Mouse (Mus musculus) forebrain, embryonic 13.5 days (tissue): ENCODE data around the gene Pltp. TPM values are rescaled to one million over a fixed set of nuclear protein-coding genes. Genes with fewer than 3 reads are reported as not detected.
"Not testable (repeated sequence)": the region's sequence is repeated elsewhere in the genome, so short reads cannot be mapped to it uniquely, and the experiment has no call there.

ENCODE experiments used
- ATAC-seq: fragments of 200-750 bp; cut with Nextera tagmentation; 2 replicates; pipeline ENCODE4 v1.8.0; 2017
- H3K27ac ChIP-seq: fragments of 300-500 bp; sonication (generic); 2 replicates; pipeline ENCODE4 v1.5.1; 2015; ENCODE audit warnings: inconsistent platforms, mild to moderate bottlenecking, moderate library complexity
- H3K27me3 ChIP-seq: fragments of 300-500 bp; sonication (generic); 2 replicates; pipeline ENCODE4 v1.6.1; 2015; ENCODE audit warnings: mild to moderate bottlenecking, inconsistent platforms
- H3K36me3 ChIP-seq: fragments of 300-500 bp; sonication (generic); 2 replicates; pipeline ENCODE4 v1.6.1; 2015; ENCODE audit warnings: mild to moderate bottlenecking, inconsistent platforms; ENCODE audit not compliant: poor library complexity, severe bottlenecking
- H3K4me1 ChIP-seq: fragments of 300-500 bp; sonication (generic); 2 replicates; pipeline ENCODE4 v1.6.1; 2015; ENCODE audit warnings: inconsistent platforms
- H3K4me2 ChIP-seq: fragments of 300-500 bp; sonication (generic); 2 replicates; pipeline ENCODE4 v1.6.1; 2015; ENCODE audit warnings: inconsistent platforms, mild to moderate bottlenecking, moderate library complexity
- H3K4me3 ChIP-seq: fragments of 300-500 bp; sonication (generic); 2 replicates; pipeline ENCODE4 v1.5.1; 2015; ENCODE audit warnings: mild to moderate bottlenecking, inconsistent platforms
- H3K9ac ChIP-seq: fragments of 300-500 bp; sonication (generic); 2 replicates; pipeline ENCODE4 v1.6.1; 2015; ENCODE audit warnings: mild to moderate bottlenecking, inconsistent platforms
- H3K9me3 ChIP-seq: fragments of 300-500 bp; sonication (generic); replicated peaks from 2 replicates; pipeline ENCODE4 v1.6.1; 2016; ENCODE audit warnings: inconsistent platforms
- WGBS: fragments of 180-500 bp; shearing (Covaris S2); methylation state at CpG from one replicate; pipeline ENCODE4 v1.1.7; 2015; 5-methylcytosine and 5-hydroxymethylcytosine counted together
- polyA plus RNA-seq: library from polyadenylated mRNA; unstranded; fragments of >200 nt; fragmentation: Nextera tagmentation; extraction: Ambion mirVana; gene quantifications from 2 replicates; pipeline ENCODE4 v1.2.1, GENCODE M21; 2015

Gene Pltp
- polyA plus RNA-seq, 1 experiment from 2014 or later: 34.3 TPM

DNA sequence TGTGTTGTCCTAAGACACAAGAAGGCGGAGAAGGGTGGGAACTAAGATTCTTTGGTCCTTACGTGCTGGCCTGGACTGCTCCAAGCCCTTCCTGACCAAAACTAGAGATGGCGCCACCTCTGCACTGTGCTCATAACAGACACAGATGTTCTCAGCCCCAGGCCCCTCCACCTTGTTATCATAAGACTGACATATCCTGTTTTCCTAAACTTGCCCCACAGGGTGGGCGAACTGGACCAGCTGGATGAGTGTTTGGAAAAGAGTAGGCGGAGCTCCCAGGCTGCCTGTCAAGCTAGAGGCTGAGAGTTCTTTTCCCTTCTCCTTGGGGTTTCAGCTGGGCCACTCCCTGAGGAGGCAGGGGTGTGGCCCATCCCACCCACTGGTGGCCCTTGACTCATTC lies 39.8 kb downstream of the Pltp start:
- H3K36me3 ChIP-seq: peaks cover 23% of the 10 kb centered on the region
- peaks cover 6% of the 10 kb centered on the region; the same call in 1 of the 2 replicates for H3K4me1 ChIP-seq
- ATAC-seq: no peak
- H3K27me3 ChIP-seq: no peaks in the 10 kb centered on the region
- H3K9me3 ChIP-seq: no peaks in the 10 kb centered on the region
- no peak overlapping the region for H3K4me2 ChIP-seq
- no peak overlapping the region for H3K27ac ChIP-seq
- no peak overlapping the region for H3K9ac ChIP-seq
- 85% methylated on average over 5 of the region's 5 CpGs for WGBS
- no peak overlapping the region for H3K4me3 ChIP-seq

DNA sequence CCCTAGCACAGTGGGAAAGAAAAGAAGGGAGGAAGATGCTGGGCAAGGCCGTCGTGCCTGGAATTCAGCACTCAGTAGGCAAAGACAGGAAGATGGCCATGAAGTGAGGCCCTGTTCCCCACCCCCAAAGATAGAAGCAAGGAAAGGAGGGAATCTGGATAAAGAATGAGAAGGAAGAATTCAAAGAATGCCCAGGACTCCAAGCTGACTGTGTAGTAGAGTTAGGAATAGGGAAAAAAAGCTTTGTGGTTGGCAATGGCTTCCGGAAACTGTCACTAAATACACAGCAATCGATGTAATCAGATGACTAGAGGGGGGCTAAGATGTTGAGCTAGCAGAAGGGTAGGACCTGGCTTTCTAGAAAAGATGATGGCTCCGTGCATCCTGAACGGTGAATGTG lies 40.3 kb downstream of the Pltp start:
- H3K4me3 ChIP-seq: no peak overlapping the region
- WGBS: 90% methylated on average over 6 of the region's 6 CpGs
- peaks cover 23% of the 10 kb centered on the region for H3K36me3 ChIP-seq
- no peak overlapping the region for H3K4me2 ChIP-seq
- ATAC-seq: no peak
- H3K9me3 ChIP-seq: no peaks in the 10 kb centered on the region
- no peaks in the 10 kb centered on the region for H3K27me3 ChIP-seq
- no peak overlapping the region for H3K27ac ChIP-seq
- no peak overlapping the region for H3K9ac ChIP-seq
- peaks cover 3% of the 10 kb centered on the region; the same call in 1 of the 2 replicates for H3K4me1 ChIP-seq

- Histone ChIP-seq H3K4me3 (no peak overlapping the region), H3K36me3 (peaks cover 12% of the 10 kb centered on the region), H3K27ac (no peak overlapping the region), H3K27me3 (no peaks in the 10 kb centered on the region), H3K9ac (no peak overlapping the region), H3K9me3 (no peaks in the 10 kb centered on the region), H3K4me1 (no peaks in the 10 kb centered on the region), H3K4me2 (no peak overlapping the region)
- no peak for ATAC-seq
- 91% methylated on average over 8 of the region's 8 CpGs for WGBS
These were observed 41.7 kb downstream of the Pltp start for GRCm38 (mm10) chr2:164815821-164816220.

DNA sequence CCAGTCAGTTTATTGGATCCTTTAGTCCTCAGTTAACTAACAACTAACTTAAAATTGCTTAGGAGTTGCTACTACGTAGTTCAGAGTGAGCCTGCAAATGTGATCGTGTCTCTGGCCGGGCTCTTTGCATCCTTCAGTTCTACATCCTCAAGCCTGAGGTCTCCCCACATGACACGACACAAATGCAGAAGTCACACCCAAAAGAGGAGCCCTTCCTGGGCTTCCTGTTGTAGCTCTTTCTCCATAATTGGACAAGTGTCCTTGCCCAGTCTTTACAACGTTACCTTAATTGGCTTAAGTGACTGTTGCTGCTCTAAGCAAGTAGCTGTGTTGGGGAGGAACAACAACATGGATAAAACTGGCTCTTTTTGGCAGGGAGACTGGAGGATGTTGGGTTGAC lies 42.2 kb downstream of the Pltp start:
- Histone ChIP-seq H3K4me3 (no peak overlapping the region), H3K9ac (no peak overlapping the region), H3K27ac (no peak overlapping the region), H3K36me3 (peaks cover 7% of the 10 kb centered on the region), H3K4me1 (no peaks in the 10 kb centered on the region), H3K27me3 (no peaks in the 10 kb centered on the region), H3K9me3 (no peaks in the 10 kb centered on the region), H3K4me2 (no peak overlapping the region)
- ATAC-seq: no peak
- 89% methylated on average over 5 of the region's 5 CpGs for WGBS

GRCm38 (mm10) chr2:164813557-164813956 lies 44.0 kb downstream of the Pltp start:
- peaks cover 10% of the 10 kb centered on the region for H3K36me3 ChIP-seq
- no peak overlapping the region for H3K4me3 ChIP-seq
- H3K27ac ChIP-seq: no peak overlapping the region
- H3K9ac ChIP-seq: no peak overlapping the region
- no peaks in the 10 kb centered on the region for H3K4me1 ChIP-seq
- 70% methylated on average over 2 of the region's 2 CpGs for WGBS
- no peak for ATAC-seq
- no peaks in the 10 kb centered on the region for H3K9me3 ChIP-seq
- no peaks in the 10 kb centered on the region for H3K27me3 ChIP-seq
- no peak overlapping the region for H3K4me2 ChIP-seq

DNA sequence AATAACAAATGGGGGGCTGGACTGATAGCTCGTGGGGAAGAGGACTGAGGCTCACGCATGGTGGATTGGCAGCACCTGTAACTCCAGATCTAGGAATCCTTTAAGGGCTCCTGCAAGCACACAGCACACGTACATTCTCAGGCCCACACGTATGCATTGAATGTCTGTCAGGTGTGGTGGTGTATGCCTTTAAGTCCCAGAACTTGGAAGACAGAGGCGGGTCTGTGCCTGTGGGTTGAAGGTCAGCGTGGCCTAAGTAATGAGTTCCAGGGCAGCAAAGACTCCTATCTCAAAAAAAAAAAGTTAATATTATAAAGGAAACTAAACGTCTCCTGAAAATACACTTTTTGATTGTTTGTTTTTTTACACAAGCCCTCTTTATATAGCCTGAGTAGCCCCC lies 50.9 kb downstream of the Pltp start:
- peaks cover 33% of the 10 kb centered on the region for H3K4me1 ChIP-seq
- H3K9me3 ChIP-seq: no peaks in the 10 kb centered on the region
- no peak overlapping the region for H3K27ac ChIP-seq
- no peaks in the 10 kb centered on the region for H3K27me3 ChIP-seq
- no peak overlapping the region for H3K4me3 ChIP-seq
- WGBS: 89% methylated on average over 7 of the region's 7 CpGs
- no peak overlapping the region for H3K9ac ChIP-seq
- no peak overlapping the region for H3K4me2 ChIP-seq
- no peak for ATAC-seq
- H3K36me3 ChIP-seq: peaks cover 12% of the 10 kb centered on the region

- peak overlapping the region; percentile 85 for H3K9ac ChIP-seq
- peak overlapping the region; percentile 84 for H3K4me2 ChIP-seq
- no peaks in the 10 kb centered on the region for H3K27me3 ChIP-seq
- H3K36me3 ChIP-seq: peaks cover 25% of the 10 kb centered on the region
- no peaks in the 10 kb centered on the region for H3K9me3 ChIP-seq
- WGBS: 2% methylated on average over 21 of the region's 21 CpGs
- peak; percentile 46; the same call in 1 of the 2 replicates for ATAC-seq
- peak overlapping the region; percentile 82 for H3K4me3 ChIP-seq
- H3K27ac ChIP-seq: peak overlapping the region; percentile 72
- peaks cover 33% of the 10 kb centered on the region for H3K4me1 ChIP-seq
These were observed 52.2 kb downstream of the Pltp start for GRCm38 (mm10) chr2:164805332-164805718.

GRCm38 (mm10) chr2:164804533-164805331 lies 52.8 kb downstream of the Pltp start, which contains the start of the genes Acot8 and Zswim3:
Gene Acot8 (minus strand): TSS chr2:164804882.
Gene Zswim3 (plus strand): TSS chr2:164805098.
- Histone ChIP-seq H3K9ac (peak within 1 kb of the TSS; percentile 85), H3K4me3 (peak within 1 kb of the TSS; percentile 82), H3K9me3 (no peaks in the 10 kb centered on the region), H3K27ac (peak within 1 kb of the TSS; percentile 72), H3K27me3 (no peaks in the 10 kb centered on the region), H3K36me3 (peaks cover 31% of the 10 kb centered on the region), H3K4me2 (peak within 1 kb of the TSS; percentile 84), H3K4me1 (peaks cover 33% of the 10 kb centered on the region)
- peak; percentile 97 for ATAC-seq
- 0% methylated on average over 47 of the region's 47 CpGs for WGBS

- no peak for ATAC-seq
- H3K4me3 ChIP-seq: peak overlapping the region; percentile 82
- H3K27ac ChIP-seq: no peak overlapping the region
- H3K36me3 ChIP-seq: peaks cover 33% of the 10 kb centered on the region
- no peaks in the 10 kb centered on the region for H3K27me3 ChIP-seq
- WGBS: 67% methylated on average over 1 of the region's 1 CpGs
- H3K9ac ChIP-seq: peak overlapping the region; percentile 81
- H3K9me3 ChIP-seq: no peaks in the 10 kb centered on the region
- H3K4me2 ChIP-seq: peak overlapping the region; percentile 74
- peaks cover 33% of the 10 kb centered on the region for H3K4me1 ChIP-seq
These were observed 53.6 kb downstream of the Pltp start for GRCm38 (mm10) chr2:164803921-164804313.

DNA sequence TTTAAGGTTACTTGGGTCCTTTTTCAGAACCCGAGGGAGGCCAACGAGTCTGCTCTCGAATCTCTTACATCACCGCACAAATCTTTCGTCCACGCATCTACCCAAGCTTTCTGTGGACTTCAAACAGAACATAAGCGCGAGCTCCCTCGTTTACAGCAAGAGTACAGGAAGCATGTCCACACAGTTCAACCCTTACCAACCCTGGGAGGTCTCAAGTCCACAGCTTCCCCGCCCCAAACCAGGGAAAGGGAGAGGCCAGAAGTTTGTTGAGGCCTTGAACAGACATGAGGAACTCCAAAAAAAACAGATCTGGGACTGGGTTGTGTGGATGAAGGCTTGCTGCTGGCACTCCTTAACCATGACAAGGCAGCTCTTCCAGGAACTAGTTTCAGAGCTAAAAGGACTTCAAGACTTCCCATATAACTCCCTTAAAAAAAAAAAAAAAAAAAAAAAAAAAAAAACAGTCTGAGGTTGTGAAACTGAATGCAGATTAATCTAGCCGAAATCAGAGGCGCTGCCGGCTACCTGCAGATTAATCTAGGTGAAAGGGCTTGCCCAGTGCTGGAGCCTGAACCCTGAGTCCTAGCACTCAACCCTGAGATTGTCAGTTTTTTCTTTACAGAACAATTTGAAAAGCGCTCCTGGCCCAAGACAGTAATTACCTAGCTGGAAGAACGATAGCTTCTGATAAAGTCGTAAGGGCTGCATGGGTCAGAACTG lies 54.1 kb downstream of the Pltp start:
- Histone ChIP-seq H3K27ac (no peak overlapping the region), H3K27me3 (no peaks in the 10 kb centered on the region), H3K9me3 (no peaks in the 10 kb centered on the region), H3K4me2 (peak overlapping the region; percentile 74), H3K4me1 (peaks cover 33% of the 10 kb centered on the region), H3K4me3 (peak overlapping the region; percentile 82), H3K36me3 (peaks cover 32% of the 10 kb centered on the region), H3K9ac (peak overlapping the region; percentile 81)
- no peak for ATAC-seq
- 95% methylated on average over 16 of the region's 16 CpGs for WGBS

DNA sequence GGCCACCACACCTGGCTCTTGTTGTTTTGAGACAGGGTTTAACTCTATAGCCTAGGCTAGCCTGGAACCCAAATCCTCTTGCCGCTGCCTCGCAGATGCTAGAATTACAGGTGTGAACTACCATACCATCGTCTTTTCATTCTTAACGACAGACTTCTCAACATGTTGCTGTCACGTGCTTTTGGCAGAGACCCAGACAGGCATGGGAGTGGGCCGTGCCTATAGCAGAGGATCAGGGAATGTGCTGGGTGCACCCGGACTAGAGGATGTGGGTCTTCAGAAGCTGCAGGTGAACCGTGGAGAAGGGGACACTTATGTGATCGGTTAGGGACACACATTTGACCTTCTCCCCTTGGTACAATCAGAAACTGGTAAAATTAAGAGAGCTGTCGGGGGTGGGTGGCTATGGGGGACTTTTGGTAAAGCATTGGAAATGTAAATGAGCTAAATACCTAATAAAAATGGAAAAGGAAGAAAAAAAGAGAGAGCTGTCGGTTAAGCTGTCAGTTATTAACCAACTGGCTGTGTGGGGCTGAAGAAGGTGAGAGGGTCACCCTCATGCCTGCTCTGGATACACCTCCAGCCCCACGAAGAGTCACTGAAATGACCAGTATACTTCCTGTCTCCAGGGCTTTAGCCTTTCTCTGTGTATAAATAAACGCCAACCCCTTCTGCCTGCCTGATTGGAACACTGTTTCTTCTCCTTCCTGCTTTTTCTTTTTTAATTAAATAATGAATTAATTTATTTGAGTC lies 57.1 kb downstream of the Pltp start:
- Histone ChIP-seq H3K4me1 (peaks cover 20% of the 10 kb centered on the region), H3K9me3 (no peaks in the 10 kb centered on the region), H3K9ac (no peak overlapping the region), H3K4me3 (no peak overlapping the region), H3K27me3 (no peaks in the 10 kb centered on the region), H3K4me2 (no peak overlapping the region), H3K27ac (no peak overlapping the region), H3K36me3 (peaks cover 59% of the 10 kb centered on the region)
- ATAC-seq: no peak
- WGBS: 92% methylated on average over 13 of the region's 13 CpGs

- ATAC-seq, H3K9me3 ChIP-seq, H3K9ac ChIP-seq, H3K4me2 ChIP-seq, H3K27me3 ChIP-seq, H3K27ac ChIP-seq, H3K4me3 ChIP-seq: not testable (repeated sequence)
- 86% methylated on average over 6 of the region's 6 CpGs for WGBS
- Histone ChIP-seq H3K4me1 (peaks cover 11% of the 10 kb centered on the region), H3K36me3 (peaks cover 70% of the 10 kb centered on the region)
These were observed 59.0 kb downstream of the Pltp start for GRCm38 (mm10) chr2:164798554-164798953.
